Mouse (Mus musculus) hindbrain, embryonic 10.5 days (tissue): ENCODE results near the gene Scamp4. TPM values are rescaled to one million over a fixed set of nuclear protein-coding genes. Genes with fewer than 3 reads are reported as not detected.

Source experiments
- DNase-seq: peaks from one replicate; pipeline ENCODE4 v3.0.0-alpha.2; 2017; ENCODE audit warnings: low spot score
- H3K27ac ChIP-seq: fragments of 300-500 bp; sonication (generic); 2 replicates; pipeline ENCODE4 v1.5.1; 2016; ENCODE audit warnings: mild to moderate bottlenecking, moderate library complexity
- H3K27me3 ChIP-seq: fragments of 300-500 bp; sonication (generic); 2 replicates; pipeline ENCODE4 v1.6.1; 2016; ENCODE audit warnings: mild to moderate bottlenecking; ENCODE audit not compliant: poor library complexity, insufficient read depth, severe bottlenecking
- H3K36me3 ChIP-seq: fragments of 300-500 bp; sonication (generic); 2 replicates; pipeline ENCODE4 v1.6.1; 2016; ENCODE audit warnings: mild to moderate bottlenecking, moderate library complexity
- H3K4me1 ChIP-seq: fragments of 300-500 bp; sonication (generic); replicated peaks from 2 replicates; pipeline ENCODE4 v1.6.1; 2016; ENCODE audit warnings: mild to moderate bottlenecking
- H3K4me3 ChIP-seq: fragments of 300-500 bp; sonication (generic); 2 replicates; pipeline ENCODE4 v1.5.1; 2016; ENCODE audit warnings: mild to moderate bottlenecking, moderate library complexity
- H3K9me3 ChIP-seq: fragments of 300-500 bp; sonication (generic); 2 replicates; pipeline ENCODE4 v1.6.1; 2016; ENCODE audit warnings: mild to moderate bottlenecking, moderate library complexity
- WGBS: fragments of 180-500 bp; shearing (Covaris S2); methylation state at CpG from one replicate; pipeline ENCODE4 v1.1.7; 2016; 5-methylcytosine and 5-hydroxymethylcytosine counted together
- polyA plus RNA-seq: library from polyadenylated mRNA; unstranded; fragments of >200 nt; fragmentation: Nextera tagmentation; extraction: Ambion mirVana; gene quantifications from 2 replicates; pipeline ENCODE4 v1.2.1, GENCODE M21; 2016

The Scamp4 gene
- polyA plus RNA-seq, 1 experiment from 2014 or later, result 92.0 TPM

DNA sequence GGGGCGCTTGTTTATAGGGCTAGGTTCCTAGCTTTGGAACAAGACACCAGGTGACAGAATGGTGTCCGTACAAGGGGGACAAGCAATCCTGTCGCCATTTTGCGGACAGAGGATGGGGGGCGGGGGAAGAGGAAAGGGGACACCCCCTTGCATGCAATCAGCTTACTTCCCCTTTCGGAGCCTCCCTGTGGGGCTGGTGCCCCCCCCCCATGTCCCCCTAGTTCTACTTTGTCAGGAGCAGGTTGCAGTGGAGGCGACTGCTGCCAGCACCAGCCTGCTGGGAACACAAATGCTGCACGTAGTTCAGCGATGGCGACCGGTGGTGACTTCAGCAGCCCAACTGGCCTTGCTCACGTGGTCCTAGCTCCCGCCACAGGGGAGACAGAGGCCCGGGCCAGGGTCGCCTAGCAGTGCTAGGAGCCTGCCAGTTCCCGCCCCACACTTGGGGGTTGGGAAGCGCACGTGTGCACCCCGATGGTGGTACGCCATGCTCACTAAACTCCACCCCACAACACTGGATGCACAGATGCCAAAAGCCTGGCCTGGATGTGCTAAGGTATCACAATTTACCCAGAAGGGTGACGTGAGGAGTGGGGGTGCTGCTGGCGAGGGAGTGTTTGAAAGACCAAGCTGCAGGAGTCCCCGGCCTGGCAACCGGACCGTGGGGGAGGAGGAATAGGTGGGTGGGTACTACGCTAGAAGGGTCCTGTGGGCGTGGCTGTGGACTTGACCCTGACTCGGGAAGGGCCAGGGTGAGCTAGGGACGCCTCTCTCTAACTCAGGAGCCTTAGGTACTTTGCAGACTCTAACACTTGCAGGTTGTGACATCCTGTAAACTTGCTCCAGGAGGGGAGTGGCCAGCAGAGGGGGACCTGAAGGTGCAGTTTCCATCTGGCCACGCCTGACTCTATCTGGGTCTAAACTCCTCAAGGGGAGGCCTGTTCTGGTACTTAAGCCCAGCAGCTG lies 31.5 kb upstream of the Scamp4 start:
- peak overlapping the region; percentile 88 for H3K27ac ChIP-seq
- 0 out of 2 replicates have a peak, but pooled peaks cover 3% of the 10 kb centered on the region for H3K27me3 ChIP-seq
- peak; percentile 49 for DNase-seq
- H3K9me3 ChIP-seq, result no peaks in the 10 kb centered on the region
- H3K4me1 ChIP-seq, result peaks cover 91% of the 10 kb centered on the region
- WGBS, result 18% methylated on average over 30 of the region's 30 CpGs
- peaks cover 12% of the 10 kb centered on the region for H3K36me3 ChIP-seq
- peak overlapping the region; percentile 41 for H3K4me3 ChIP-seq

DNA sequence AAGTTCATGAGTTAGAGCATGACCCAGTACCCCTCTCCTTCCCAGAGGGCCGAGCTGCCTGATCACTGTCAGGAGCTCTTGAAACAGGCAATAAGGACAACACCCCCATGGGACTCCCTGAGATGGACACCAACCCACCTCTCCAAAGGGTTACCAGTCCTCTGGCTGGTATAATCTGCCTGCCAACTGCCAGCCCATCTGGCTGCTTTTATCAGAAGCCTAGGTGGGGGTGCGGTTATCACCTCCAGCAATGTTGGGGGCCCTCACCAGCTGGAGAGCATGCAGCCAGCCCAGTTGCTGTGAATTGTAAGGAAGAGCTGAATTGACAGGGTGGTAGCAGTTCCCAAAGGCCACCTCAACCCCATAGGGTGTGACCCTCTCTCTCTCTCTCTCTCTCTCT lies 30.2 kb upstream of the Scamp4 start:
- Histone ChIP-seq H3K4me1 (peaks cover 91% of the 10 kb centered on the region), H3K36me3 (peaks cover 12% of the 10 kb centered on the region), H3K9me3 (no peaks in the 10 kb centered on the region), H3K4me3 (no peak overlapping the region), H3K27ac (no peak overlapping the region), H3K27me3 (0 out of 2 replicates have a peak, but pooled peaks cover 3% of the 10 kb centered on the region)
- no peak for DNase-seq
- WGBS, result 91% methylated on average over 2 of the region's 2 CpGs

DNA sequence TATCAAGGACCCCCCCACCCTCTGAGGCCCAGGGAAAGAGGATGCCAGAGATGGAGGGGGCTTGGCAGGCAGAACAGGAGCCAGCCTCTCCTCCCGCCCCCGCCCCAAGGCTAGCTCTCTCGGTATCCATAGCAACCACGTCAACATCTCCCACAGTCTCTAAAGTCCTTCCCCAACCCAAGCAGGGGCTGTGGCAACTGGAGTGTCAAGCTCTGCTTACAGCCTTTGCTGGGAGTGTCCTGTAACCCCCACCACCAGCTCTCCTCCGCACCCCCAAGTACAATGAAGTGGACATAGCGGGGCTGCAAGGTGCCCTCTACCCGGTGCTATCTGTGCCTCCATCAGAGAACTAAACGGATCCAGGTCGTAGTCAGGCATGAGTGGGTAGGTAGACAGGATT lies 28.7 kb upstream of the Scamp4 start:
- H3K36me3 ChIP-seq, result peaks cover under 1% of the 10 kb centered on the region; the same call in 1 of the 2 replicates
- 59% methylated on average over 9 of the region's 9 CpGs for WGBS
- H3K27me3 ChIP-seq, result 0 out of 2 replicates have a peak, but pooled peaks cover 3% of the 10 kb centered on the region
- peak overlapping the region; percentile 20; the same call in 1 of the 2 replicates for H3K4me3 ChIP-seq
- peaks cover 98% of the 10 kb centered on the region for H3K4me1 ChIP-seq
- DNase-seq, result no peak
- no peaks in the 10 kb centered on the region for H3K9me3 ChIP-seq
- peak overlapping the region; percentile 46; the same call in 1 of the 2 replicates for H3K27ac ChIP-seq

DNA sequence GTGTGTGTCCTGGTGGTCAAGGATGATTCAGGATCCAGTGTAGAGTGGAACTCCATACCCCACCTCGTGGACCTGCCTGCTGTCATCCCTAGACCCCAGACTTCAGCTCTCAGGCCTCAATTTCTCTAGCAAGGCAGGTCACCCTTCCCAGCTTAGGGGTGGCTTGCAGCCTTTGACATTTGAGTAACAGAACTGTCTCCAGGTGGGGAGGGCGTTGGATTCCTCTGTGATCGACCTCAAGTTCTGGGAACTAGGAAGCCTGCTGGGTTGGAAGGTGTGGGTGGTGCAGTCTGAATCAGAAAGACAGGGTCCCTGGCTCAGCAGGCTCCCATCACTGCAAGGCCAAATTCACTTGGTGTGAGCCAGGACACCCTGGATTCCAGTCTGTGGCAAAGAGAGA lies 27.8 kb upstream of the Scamp4 start:
- H3K4me3 ChIP-seq, result peak overlapping the region; percentile 79; the same call in 1 of the 2 replicates
- no peaks in the 10 kb centered on the region for H3K36me3 ChIP-seq
- no peaks in the 10 kb centered on the region for H3K9me3 ChIP-seq
- 0 out of 2 replicates have a peak, but pooled peaks cover 3% of the 10 kb centered on the region for H3K27me3 ChIP-seq
- 82% methylated on average over 3 of the region's 3 CpGs for WGBS
- no peak overlapping the region for H3K27ac ChIP-seq
- DNase-seq, result no peak
- peaks cover 92% of the 10 kb centered on the region for H3K4me1 ChIP-seq

DNA sequence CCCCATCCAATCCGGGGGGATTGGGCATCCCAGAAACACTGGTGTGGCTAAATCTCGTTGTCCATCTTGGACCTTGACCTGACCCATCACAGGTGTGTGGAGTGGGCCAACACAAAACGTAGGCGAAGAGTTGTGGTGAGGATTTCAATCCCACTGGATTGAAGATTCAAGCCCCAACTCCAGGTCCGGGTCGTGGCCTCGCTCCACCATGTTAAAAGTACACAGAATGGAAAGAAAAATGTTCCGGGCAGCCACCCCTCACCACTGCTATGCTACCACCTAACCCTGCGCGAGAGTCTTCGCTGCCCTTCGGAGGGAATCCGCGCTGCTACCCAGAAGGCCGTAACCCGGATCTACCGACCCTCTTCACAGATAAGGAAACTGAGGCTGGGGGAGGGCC lies 26.7 kb upstream of the Scamp4 start:
- DNase-seq, result no peak
- Histone ChIP-seq H3K4me3 (peak overlapping the region; percentile 79), H3K36me3 (no peaks in the 10 kb centered on the region), H3K4me1 (peaks cover 81% of the 10 kb centered on the region), H3K27ac (peak overlapping the region; percentile 90), H3K27me3 (0 out of 2 replicates have a peak, but pooled peaks cover 3% of the 10 kb centered on the region), H3K9me3 (no peaks in the 10 kb centered on the region)
- WGBS, result 18% methylated on average over 17 of the region's 17 CpGs

DNA sequence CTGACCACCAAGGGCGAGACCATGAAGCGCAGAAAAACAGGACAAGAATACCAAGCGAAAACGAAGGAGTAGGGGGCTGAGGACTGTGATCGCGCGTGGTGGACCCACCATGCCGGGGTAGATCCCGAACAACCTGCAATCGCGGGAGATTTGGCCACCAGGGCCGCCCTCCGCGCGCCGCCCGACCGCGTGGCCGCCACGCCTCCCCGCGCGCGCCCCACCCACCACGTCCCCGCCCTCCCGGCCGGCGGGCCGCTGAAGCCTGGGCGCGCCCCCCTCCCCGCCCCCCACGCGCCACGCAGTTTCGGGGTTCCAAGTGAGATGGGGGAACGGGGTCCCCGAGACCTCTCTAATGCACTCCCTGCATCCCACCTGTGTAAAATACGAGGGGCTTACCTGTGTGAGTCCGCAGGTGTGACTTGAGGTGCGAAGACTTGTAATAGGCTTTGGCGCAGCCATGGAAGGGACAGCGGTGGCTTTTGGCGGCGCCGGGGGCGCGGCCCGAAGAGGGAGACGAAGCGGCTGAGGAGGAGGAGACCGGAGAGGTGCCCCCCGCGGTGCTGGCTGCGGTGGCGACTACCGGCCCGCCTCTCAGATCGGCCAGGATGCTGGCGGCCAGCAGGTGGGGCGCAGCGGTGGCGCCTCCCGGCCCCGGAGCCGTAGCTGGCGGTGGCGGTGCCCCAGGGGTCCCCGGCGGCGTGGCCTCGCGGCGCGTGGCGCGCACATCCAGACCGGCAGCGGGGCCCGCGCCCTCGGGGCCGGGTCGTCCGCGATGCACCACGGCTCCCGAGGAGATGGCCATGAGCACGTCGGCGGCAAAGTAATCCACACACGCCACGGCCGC lies 26.1 kb upstream of the Scamp4 start:
- Histone ChIP-seq H3K9me3 (no peaks in the 10 kb centered on the region), H3K36me3 (no peaks in the 10 kb centered on the region), H3K4me1 (peaks cover 75% of the 10 kb centered on the region), H3K27me3 (0 out of 2 replicates have a peak, but pooled peaks cover 3% of the 10 kb centered on the region), H3K27ac (peak overlapping the region; percentile 90), H3K4me3 (peak overlapping the region; percentile 79)
- peak; percentile 51 for DNase-seq
- WGBS, result under 1% methylated on average over 96 of the region's 96 CpGs

DNA sequence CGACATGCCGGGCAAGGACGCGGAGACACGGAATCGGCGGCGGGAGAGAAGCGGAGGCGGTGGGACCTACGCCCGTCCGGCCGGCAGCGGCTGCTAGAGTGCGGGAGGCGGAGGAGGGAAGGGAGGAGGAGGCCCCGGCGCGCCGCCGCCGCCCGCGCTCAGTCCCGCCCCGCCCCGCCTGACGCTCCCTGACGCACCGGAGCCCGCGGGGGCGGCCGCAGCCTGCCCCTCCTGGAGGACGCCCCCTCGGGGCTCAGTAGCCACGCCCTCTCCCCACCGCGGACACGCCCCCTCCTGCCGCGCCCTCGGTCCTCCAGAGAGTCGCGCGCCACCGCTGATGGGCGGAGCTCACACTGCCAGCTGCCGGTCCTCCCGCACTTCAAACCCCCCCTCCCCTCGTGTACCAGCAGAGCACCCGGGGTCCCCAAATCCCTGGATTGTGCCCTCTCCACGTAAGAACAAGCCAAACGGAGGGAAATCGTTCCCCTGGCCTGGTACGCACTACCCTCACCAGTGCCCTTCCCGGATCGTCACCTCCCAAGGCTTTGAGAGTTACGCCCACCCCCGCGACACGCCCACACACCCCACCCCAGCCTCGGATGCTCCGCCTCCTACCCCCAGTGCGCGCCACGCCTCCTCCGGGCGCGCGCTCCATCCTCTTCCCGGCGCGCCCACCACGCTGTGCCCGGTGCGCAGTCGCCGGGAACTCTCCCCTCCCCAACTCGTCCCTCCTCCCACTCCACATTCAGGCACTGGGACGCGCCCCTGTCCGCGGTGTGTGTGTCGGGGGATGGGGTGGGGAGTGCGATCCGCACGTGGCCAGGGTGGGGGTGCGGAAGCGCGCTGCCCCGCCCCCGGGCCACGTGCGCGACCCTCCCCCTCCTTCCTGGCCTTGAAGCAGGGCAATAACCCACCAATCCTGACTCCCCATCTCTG lies 25.2 kb upstream of the Scamp4 start, which contains the start of gene Klf16:
Klf16 (minus strand) TSS at position 127 of the 936 bp plus-strand sequence.
- H3K27me3 ChIP-seq, result 0 out of 2 replicates have a peak, but pooled peaks cover 3% of the 10 kb centered on the region
- H3K4me1 ChIP-seq, result peaks cover 66% of the 10 kb centered on the region
- WGBS, result under 1% methylated on average over 83 of the region's 97 CpGs
- peak within 1 kb of the TSS; percentile 79 for H3K4me3 ChIP-seq
- peaks cover 7% of the 10 kb centered on the region for H3K36me3 ChIP-seq
- H3K27ac ChIP-seq, result peak within 1 kb of the TSS; percentile 90
- H3K9me3 ChIP-seq, result no peaks in the 10 kb centered on the region
- DNase-seq, result peak; percentile 96

DNA sequence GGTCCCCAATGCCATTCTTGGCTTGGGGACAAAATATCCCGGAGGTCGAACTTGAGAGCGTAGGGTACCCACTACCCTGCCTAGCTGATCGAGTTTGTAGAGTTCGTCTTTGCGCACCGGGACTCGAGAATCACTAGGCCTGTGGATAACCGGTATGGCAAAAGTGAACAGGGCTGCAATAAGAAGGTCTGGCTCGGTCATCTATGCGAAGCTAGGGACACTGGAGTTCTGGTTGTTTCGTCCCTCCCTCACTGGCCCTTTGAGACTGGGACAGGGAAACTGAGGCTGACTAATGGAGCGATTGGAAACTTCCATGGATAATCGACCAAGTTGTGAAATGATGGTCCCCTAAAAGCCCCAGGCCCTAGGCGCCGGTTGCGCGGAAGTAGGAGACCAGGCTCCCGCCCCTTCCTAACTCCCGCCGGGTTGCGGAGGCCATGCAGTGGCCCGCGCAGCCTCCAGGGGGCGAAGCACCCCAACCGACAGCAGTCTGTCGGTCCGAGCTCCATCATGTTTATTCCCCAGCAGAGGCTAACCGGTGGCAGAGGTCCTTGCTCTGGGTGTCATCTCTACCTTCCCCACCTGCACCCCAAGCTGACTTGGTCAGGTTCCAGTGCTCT lies 24.4 kb upstream of the Scamp4 start:
- Histone ChIP-seq H3K36me3 (peaks cover 11% of the 10 kb centered on the region), H3K4me3 (peak overlapping the region; percentile 79), H3K9me3 (no peaks in the 10 kb centered on the region), H3K27me3 (0 out of 2 replicates have a peak, but pooled peaks cover 3% of the 10 kb centered on the region), H3K4me1 (peaks cover 59% of the 10 kb centered on the region), H3K27ac (peak overlapping the region; percentile 90)
- DNase-seq, result peak; percentile 86
- WGBS, result under 1% methylated on average over 29 of the region's 29 CpGs

DNA sequence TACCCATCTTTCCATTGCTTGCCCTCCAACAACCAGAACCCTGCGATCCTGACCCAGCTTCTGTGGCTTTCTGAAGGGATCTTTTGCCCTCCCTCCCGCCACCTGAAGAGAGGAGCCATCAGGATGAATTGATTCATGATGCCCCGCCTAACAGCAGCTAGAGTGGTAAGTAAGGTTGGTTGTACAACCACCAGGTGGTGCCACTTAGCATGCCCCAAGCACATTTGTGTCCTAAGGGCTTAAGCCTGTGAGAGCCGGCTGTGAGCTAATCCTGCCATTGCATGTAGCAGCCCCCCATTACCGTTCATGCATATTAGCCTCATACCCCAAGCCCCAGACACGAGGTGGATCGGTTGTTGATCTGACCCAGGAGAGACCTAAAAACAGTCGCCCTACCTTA lies 23.8 kb upstream of the Scamp4 start:
- H3K27ac ChIP-seq, result peak overlapping the region; percentile 90
- H3K4me1 ChIP-seq, result peaks cover 53% of the 10 kb centered on the region
- H3K27me3 ChIP-seq, result 0 out of 2 replicates have a peak, but pooled peaks cover 3% of the 10 kb centered on the region
- peak; percentile 47 for DNase-seq
- WGBS, result 7% methylated on average over 8 of the region's 8 CpGs
- H3K36me3 ChIP-seq, result peaks cover 18% of the 10 kb centered on the region
- H3K9me3 ChIP-seq, result no peaks in the 10 kb centered on the region
- peak overlapping the region; percentile 79 for H3K4me3 ChIP-seq

DNA sequence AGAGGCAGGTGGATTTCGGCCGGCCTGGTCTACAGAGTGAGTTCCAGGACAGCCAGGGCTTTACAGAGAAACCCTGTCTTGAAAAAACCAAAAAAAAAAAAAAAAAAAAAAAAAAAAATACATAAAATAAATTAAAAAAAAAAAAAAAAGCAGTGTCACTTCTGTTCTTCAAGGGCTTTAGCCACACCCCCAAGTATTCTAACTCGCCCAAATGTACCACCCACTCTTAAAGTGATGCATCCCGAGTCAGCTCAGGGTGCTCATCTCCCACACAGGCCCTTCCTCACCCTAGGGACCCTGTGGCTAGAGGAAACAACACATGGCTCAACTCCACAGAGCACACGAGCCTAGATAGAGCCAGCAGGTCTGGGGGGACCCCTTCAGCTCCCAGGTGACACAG lies 19.6 kb upstream of the Scamp4 start:
- H3K27ac ChIP-seq, result no peak overlapping the region
- H3K36me3 ChIP-seq, result peaks cover 51% of the 10 kb centered on the region
- H3K9me3 ChIP-seq, result no peaks in the 10 kb centered on the region
- peaks cover 46% of the 10 kb centered on the region for H3K4me1 ChIP-seq
- WGBS, result 88% methylated on average over 5 of the region's 5 CpGs
- no peak for DNase-seq
- H3K4me3 ChIP-seq, result no peak overlapping the region
- no peaks in the 10 kb centered on the region for H3K27me3 ChIP-seq

DNA sequence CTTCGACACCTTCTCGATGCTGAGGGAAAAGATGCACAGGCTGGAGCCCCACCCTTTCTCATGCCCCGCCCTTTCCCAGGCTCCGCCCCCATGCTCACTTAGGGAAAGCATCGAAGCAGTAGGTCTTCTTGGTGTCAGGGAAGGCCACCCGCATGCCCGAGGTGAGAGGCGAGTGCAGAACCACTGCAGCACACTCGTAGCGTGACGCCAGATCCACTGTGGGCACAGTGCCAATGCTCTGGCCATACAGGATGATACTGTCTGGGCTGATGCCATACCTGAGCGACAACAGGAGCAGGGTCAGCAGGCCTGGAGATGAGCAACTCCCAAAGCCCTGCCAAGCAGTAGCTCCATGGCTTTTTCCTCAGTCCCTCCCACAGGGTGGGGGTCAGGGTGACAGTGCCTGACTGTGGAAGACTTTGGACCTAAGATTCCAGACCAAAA lies 18.6 kb upstream of the Scamp4 start:
- no peaks in the 10 kb centered on the region for H3K9me3 ChIP-seq
- WGBS, result 71% methylated on average over 12 of the region's 12 CpGs
- H3K36me3 ChIP-seq, result peaks cover 51% of the 10 kb centered on the region
- peaks cover 46% of the 10 kb centered on the region for H3K4me1 ChIP-seq
- 0 out of 2 replicates have a peak overlapping the region, but pooled peaks have one; percentile 35 for H3K27ac ChIP-seq
- no peaks in the 10 kb centered on the region for H3K27me3 ChIP-seq
- no peak for DNase-seq
- H3K4me3 ChIP-seq, result no peak overlapping the region
